Mouse (Mus musculus) MEL (cell line): ENCODE data around the gene Dnah3. TPM values are rescaled to one million over a fixed set of nuclear protein-coding genes. Genes with fewer than 3 reads are reported as not detected.
A peak's percentile ranks its signal among the peaks of the same experiment; 100 is the strongest.

Experiments
- DNase-seq: peaks from one replicate; pipeline ENCODE4 v3.0.0; 2011; ENCODE audit warnings: low read depth, low spot score
- H3K27ac ChIP-seq: 2 replicates; pipeline ENCODE4 v1.5.1; 2012; ENCODE audit warnings: low read depth, mild to moderate bottlenecking, control low read depth, low read length, moderate library complexity; ENCODE audit not compliant: control insufficient read depth
- H3K27me3 ChIP-seq, 2 experiments: fragments of 150-350 bp in 1 of 2; sonication (generic) in 1 of 2; 2 replicates each; pipeline ENCODE4 v1.6.1; 2012; ENCODE audit warnings: low read length in 2 of 2, mild to moderate bottlenecking in 2 of 2, improper control_type of control experiment in 1 of 2, moderate library complexity in 1 of 2; ENCODE audit not compliant: insufficient read depth in 2 of 2, control insufficient read depth in 1 of 2
- H3K36me3 ChIP-seq, 2 experiments: 2 replicates each; pipeline ENCODE4 v1.6.1; 2012 to 2014; ENCODE audit warnings: low read length in 2 of 2, improper control_type of control experiment in 1 of 2, inconsistent platforms in 1 of 2, mild to moderate bottlenecking in 1 of 2; ENCODE audit not compliant: insufficient read depth in 2 of 2, control insufficient read depth in 1 of 2
- H3K4me1 ChIP-seq, 2 experiments: fragments of 150-350 bp in 1 of 2; sonication (generic) in 1 of 2; 2 replicates each; pipeline ENCODE4 v1.6.1; 2012; ENCODE audit warnings: low read length in 2 of 2, improper control_type of control experiment in 1 of 2, mild to moderate bottlenecking in 1 of 2; ENCODE audit not compliant: insufficient read depth in 2 of 2, control insufficient read depth in 1 of 2
- H3K4me3 ChIP-seq, 2 experiments: fragments of 150-350 bp in 1 of 2; sonication (generic) in 1 of 2; 2 replicates each; pipeline ENCODE4 v1.5.1; 2012; ENCODE audit warnings: low read depth in 2 of 2, low read length in 2 of 2, mild to moderate bottlenecking in 2 of 2, moderate library complexity in 2 of 2, control low read depth in 1 of 2, improper control_type of control experiment in 1 of 2; ENCODE audit not compliant: control insufficient read depth in 1 of 2, insufficient read depth in 1 of 2
- H3K79me2 ChIP-seq: 2 replicates; pipeline ENCODE4 v1.6.1; 2012; ENCODE audit warnings: mild to moderate bottlenecking, low read length, moderate library complexity; ENCODE audit not compliant: control insufficient read depth, poor library complexity, insufficient read depth
- H3K9ac ChIP-seq: 2 replicates; pipeline ENCODE4 v1.6.1; 2012; ENCODE audit warnings: low read depth, mild to moderate bottlenecking, control low read depth, low read length, moderate library complexity; ENCODE audit not compliant: control insufficient read depth, poor library complexity, severe bottlenecking
- H3K9me3 ChIP-seq: fragments of 150-350 bp; sonication (generic); replicated peaks from 2 replicates; pipeline ENCODE4 v1.6.1; 2012; ENCODE audit warnings: mild to moderate bottlenecking, low read length, improper control_type of control experiment, moderate library complexity; ENCODE audit not compliant: insufficient read depth
- BHLHE40 ChIP-seq: IDR thresholded peaks from 2 replicates; pipeline ENCODE4 v1.6.1; 2012; ENCODE audit warnings: low read depth, mild to moderate bottlenecking, inconsistent platforms, low read length, improper control_type of control experiment, borderline replicate concordance
- CHD2 ChIP-seq: IDR thresholded peaks from 2 replicates; pipeline ENCODE4 v1.6.1; 2011; ENCODE audit warnings: low read length, improper control_type of control experiment
- EP300 ChIP-seq, 2 experiments: IDR thresholded peaks; 2 replicates each; pipeline ENCODE4 v1.6.1; 2011; ENCODE audit warnings: improper control_type of control experiment in 2 of 2, low read length in 2 of 2, low read depth in 1 of 2, mild to moderate bottlenecking in 1 of 2
- ETS1 ChIP-seq: IDR thresholded peaks from 2 replicates; pipeline ENCODE4 v1.6.1; 2012; ENCODE audit warnings: low read depth, mild to moderate bottlenecking, inconsistent platforms, low read length, improper control_type of control experiment, moderate library complexity
- GABPA ChIP-seq: IDR thresholded peaks from 2 replicates; pipeline ENCODE4 v1.6.1; 2012; ENCODE audit warnings: low read depth, mild to moderate bottlenecking, inconsistent platforms, low read length, improper control_type of control experiment, moderate library complexity
- GATA1 ChIP-seq: IDR thresholded peaks from 2 replicates; pipeline ENCODE4 v1.6.1; 2011; ENCODE audit warnings: low read depth, low read length, improper control_type of control experiment
- JUND ChIP-seq: IDR thresholded peaks from 2 replicates; pipeline ENCODE4 v1.6.1; 2011; ENCODE audit warnings: low read depth, mild to moderate bottlenecking, improper control_type of control experiment, low read length
- KAT2A ChIP-seq: conservative IDR thresholded peaks from 2 replicates; pipeline ENCODE4 v1.6.1; 2012; ENCODE audit warnings: low read depth, low read length, improper control_type of control experiment, inconsistent platforms
- MAFK ChIP-seq: IDR thresholded peaks from 2 replicates; pipeline ENCODE4 v1.6.1; 2011; ENCODE audit warnings: low read depth, mild to moderate bottlenecking, low read length, improper control_type of control experiment, borderline replicate concordance
- MAZ ChIP-seq: IDR thresholded peaks from 2 replicates; pipeline ENCODE4 v1.6.1; 2012; ENCODE audit warnings: low read depth, mild to moderate bottlenecking, inconsistent platforms, low read length, improper control_type of control experiment
- MXI1 ChIP-seq: IDR thresholded peaks from 2 replicates; pipeline ENCODE4 v1.6.1; 2011; ENCODE audit warnings: mild to moderate bottlenecking, low read depth, low read length, improper control_type of control experiment
- MYC ChIP-seq: IDR thresholded peaks from 2 replicates; pipeline ENCODE4 v1.6.1; 2011; ENCODE audit warnings: low read depth, mild to moderate bottlenecking, low read length, improper control_type of control experiment, moderate library complexity
- NELFE ChIP-seq: IDR thresholded peaks from 2 replicates; pipeline ENCODE4 v1.6.1; 2011; ENCODE audit warnings: low read depth, low read length, improper control_type of control experiment
- POLR2AphosphoS5 ChIP-seq: IDR thresholded peaks from 2 replicates; pipeline ENCODE4 v1.6.1; 2012; ENCODE audit warnings: low read depth, borderline replicate concordance, mild to moderate bottlenecking, inconsistent platforms, low read length, moderate library complexity, mixed read lengths
- RAD21 ChIP-seq: IDR thresholded peaks from 2 replicates; pipeline ENCODE4 v1.6.1; 2011; ENCODE audit warnings: mild to moderate bottlenecking, low read depth, low read length, improper control_type of control experiment
- RCOR1 ChIP-seq: IDR thresholded peaks from 2 replicates; pipeline ENCODE4 v1.6.1; 2012; ENCODE audit warnings: low read depth, mild to moderate bottlenecking, inconsistent platforms, low read length, improper control_type of control experiment
- TCF12 ChIP-seq: IDR thresholded peaks from 2 replicates; pipeline ENCODE4 v1.6.1; 2014; ENCODE audit warnings: low read depth, mild to moderate bottlenecking, inconsistent platforms, low read length, improper control_type of control experiment, moderate library complexity
- UBTF ChIP-seq: IDR thresholded peaks from 2 replicates; pipeline ENCODE4 v1.6.1; 2012; ENCODE audit warnings: low read depth, mild to moderate bottlenecking, inconsistent platforms, low read length, improper control_type of control experiment, moderate library complexity, borderline replicate concordance; ENCODE audit not compliant: insufficient read depth
- USF1 ChIP-seq: IDR thresholded peaks from 2 replicates; pipeline ENCODE4 v1.6.1; 2014; ENCODE audit warnings: low read depth, mild to moderate bottlenecking, inconsistent platforms, low read length, improper control_type of control experiment, moderate library complexity
- USF2 ChIP-seq, 2 experiments: IDR thresholded peaks; 2 replicates each; pipeline ENCODE4 v1.6.1; 2011 to 2012; ENCODE audit warnings: improper control_type of control experiment in 2 of 2, low read length in 2 of 2, borderline replicate concordance in 1 of 2, inconsistent platforms in 1 of 2, low read depth in 1 of 2, mild to moderate bottlenecking in 1 of 2; ENCODE audit not compliant: insufficient read depth in 1 of 2
- ZC3H11A ChIP-seq: IDR thresholded peaks from 2 replicates; pipeline ENCODE4 v1.6.1; 2012; ENCODE audit warnings: low read depth, mild to moderate bottlenecking, inconsistent platforms, low read length, improper control_type of control experiment
- ZKSCAN1 ChIP-seq: IDR thresholded peaks from 2 replicates; pipeline ENCODE4 v1.6.1; 2012; ENCODE audit warnings: low read depth, mild to moderate bottlenecking, inconsistent platforms, low read length, improper control_type of control experiment, moderate library complexity
- ZNF384 ChIP-seq: IDR thresholded peaks from 2 replicates; pipeline ENCODE4 v1.6.1; 2012; ENCODE audit warnings: low read depth, mild to moderate bottlenecking, inconsistent platforms, low read length, improper control_type of control experiment
- polyA plus RNA-seq, 2 experiments: library from polyadenylated mRNA; stranded (reverse) in 1 of 2; unstranded in 1 of 2; fragments of >175 nt in 1 of 2; fragments of >200 nt in 1 of 2; gene quantifications; 2 replicates each; pipeline versions ENCODE4 v1.2.1 to v1.2.4; 2012; ENCODE audit warnings: low replicate concordance in 2 of 2, low read depth in 1 of 2; ENCODE audit not compliant: insufficient read length in 2 of 2, insufficient read depth in 1 of 2, missing spikeins in 1 of 2
- total RNA-seq: library from RNA; depleted of rRNA; stranded (reverse); fragments of 300-350 nt; gene quantifications from 2 replicates; pipeline ENCODE4 v1.2.3, GENCODE M21; 2012

Dnah3 gene
- total and polyA plus RNA-seq, 3 experiments: not detected

DNA sequence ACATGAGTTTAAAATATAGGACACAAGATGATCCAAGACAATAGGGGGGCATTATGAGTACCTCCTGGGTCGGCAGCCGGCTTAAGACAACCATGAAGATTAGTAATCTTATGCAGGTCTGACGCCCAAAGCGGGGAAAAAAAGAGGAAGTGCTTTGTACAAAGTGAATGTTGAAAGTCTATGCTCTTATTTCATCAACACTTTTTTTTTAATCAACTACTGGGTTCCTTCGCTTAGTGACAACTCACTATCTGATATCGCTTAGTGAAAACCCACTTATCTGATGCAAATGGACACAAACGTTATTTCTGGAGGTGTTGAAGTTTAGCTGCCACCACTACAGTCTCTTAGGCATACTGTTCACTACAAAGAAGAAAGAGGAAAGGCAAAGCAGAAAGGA, 117.5 kb downstream of the Dnah3 start:
- peak overlapping the region; percentile 23 for H3K9ac ChIP-seq
- H3K9me3 ChIP-seq: no peaks in the 10 kb centered on the region
- peak overlapping the region; percentile 2 to 26; a peak in 1 of 4 replicates for H3K4me3 ChIP-seq
- TF ChIP-seq GABPA (no peak), TCF12 (0 out of 2 replicates have a peak, but pooled peaks have one; percentile 46), KAT2A (peak; percentile 34; the same call in 1 of the 2 replicates), ZKSCAN1 (no peak), MAZ (no peak), NELFE (no peak), GATA1 (peak; percentile 71), USF2 (IDR thresholded peaks at IDR 0.05; ENCODE audit: borderline replicate concordance in 1 of 2, insufficient read depth in 1 of 2, low read depth in 1 of 2, low read length in 2 of 2) (no peak), ZC3H11A (no peak), ETS1 (peak; percentile 68; the same call in 1 of the 2 replicates), MYC (0 out of 2 replicates have a peak, but pooled peaks have one; percentile 31), MAFK (no peak), JUND (no peak), USF1 (no peak), MXI1 (no peak; the same call in 1 of the 2 replicates), RCOR1 (peak; percentile 29; the same call in 1 of the 2 replicates), EP300 (IDR thresholded peaks at IDR 0.05; ENCODE audit: low read depth in 1 of 2, low read length in 2 of 2) (peak; percentile 64 to 77; a peak in 3 of 4 replicates), UBTF (no peak), CHD2 (no peak), POLR2AphosphoS5 (no peak), BHLHE40 (no peak), ZNF384 (peak; percentile 93), RAD21 (no peak)
- H3K79me2 ChIP-seq: no peaks in the 10 kb centered on the region
- H3K36me3 ChIP-seq: peaks cover 0 to 25% of the 10 kb centered on the region in 2 experiments; a peak in 2 of 4 replicates
- no peaks in the 10 kb centered on the region for H3K27me3 ChIP-seq
- peak; percentile 85 for DNase-seq
- peak overlapping the region; percentile 71 for H3K27ac ChIP-seq
- H3K4me1 ChIP-seq: peaks cover 19 to 32% of the 10 kb centered on the region in 2 experiments
